Mouse (Mus musculus): ENCODE measurements around the gene Atp23.

The Atp23 gene

GRCm38 (mm10) chr10:126822418-126822817 is 78.7 kb downstream of the Atp23 start:
- no peak for DNase-seq (ENCODE audit: low read depth)

Data from naive thymus-derived CD4-positive, alpha-beta T cell, adult 2 months (primary cell).